Mouse (Mus musculus) forelimb bud, embryonic 11.5 days (tissue): Measurements from ENCODE around the gene Cntf.
"Not testable (repeated sequence)": the region's sequence is repeated elsewhere in the genome, so short reads cannot be mapped to it uniquely, and the experiment has no call there.

ENCODE experiments used
- DNase-seq: peaks from one replicate; pipeline ENCODE4 v3.0.0-alpha.2; 2012; ENCODE audit warnings: low read depth, low spot score

The Cntf gene

DNA sequence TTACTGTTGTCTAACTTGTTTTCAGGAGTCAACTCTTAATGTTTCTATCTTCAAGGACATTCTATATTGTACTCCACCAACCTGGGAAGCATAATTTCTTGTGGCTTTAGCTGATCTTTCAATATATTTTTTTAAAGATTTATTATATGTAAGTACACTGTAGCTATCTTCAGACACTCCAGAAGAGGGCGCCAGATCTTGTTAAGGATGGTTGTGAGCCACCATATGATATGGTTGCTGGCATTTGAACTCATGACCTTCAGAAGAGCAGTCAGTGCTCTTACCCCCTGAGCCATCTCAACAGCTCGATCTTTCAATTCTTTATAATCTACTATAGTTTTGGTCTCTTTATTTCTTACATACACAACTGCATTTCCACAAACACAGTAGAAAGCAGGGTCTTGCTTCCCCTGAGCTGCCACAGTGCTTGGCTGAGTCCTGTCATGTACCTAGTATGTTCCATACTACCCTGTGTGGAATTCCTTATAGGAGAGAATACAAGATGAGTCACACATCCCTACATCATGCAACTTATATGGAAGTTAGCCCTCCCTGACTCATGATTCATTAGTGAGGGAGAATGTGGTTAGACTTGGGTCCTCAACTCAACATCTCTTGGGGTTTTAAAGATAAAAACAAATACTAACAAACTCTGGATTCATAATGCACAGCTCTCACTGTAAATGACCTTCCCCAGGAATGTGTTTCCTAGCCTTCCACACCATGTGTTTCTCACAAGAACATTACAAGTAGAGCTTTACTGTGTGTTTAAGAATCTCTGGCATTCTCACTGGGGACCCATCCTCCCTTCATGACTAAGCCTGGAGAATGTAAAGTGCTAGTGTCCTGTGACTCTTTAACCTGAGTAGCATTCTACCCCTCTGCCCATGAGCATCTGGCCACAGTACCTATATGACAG is 3.0 kb downstream of the Cntf start:
- DNase-seq = no peak

DNA sequence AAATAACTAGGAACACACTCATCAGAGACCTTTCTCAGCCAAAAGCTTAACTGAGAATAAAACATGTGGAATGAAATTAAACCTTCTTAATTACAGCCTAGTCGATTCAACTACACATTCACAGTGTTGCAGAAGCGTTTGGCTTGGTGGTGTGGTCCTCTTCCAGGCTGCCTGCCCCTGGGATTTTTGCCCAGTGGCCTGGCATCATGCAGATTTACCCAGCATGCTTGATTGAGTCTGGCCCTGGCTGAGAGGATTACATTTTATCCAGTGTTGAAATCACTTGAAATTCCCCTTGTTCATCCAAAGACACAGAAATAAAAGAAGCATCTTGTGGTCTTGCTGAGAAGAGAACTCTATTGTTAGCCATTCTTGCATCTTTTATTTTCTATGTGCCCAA is 5.8 kb downstream of the Cntf start:
- no peak for DNase-seq

DNA sequence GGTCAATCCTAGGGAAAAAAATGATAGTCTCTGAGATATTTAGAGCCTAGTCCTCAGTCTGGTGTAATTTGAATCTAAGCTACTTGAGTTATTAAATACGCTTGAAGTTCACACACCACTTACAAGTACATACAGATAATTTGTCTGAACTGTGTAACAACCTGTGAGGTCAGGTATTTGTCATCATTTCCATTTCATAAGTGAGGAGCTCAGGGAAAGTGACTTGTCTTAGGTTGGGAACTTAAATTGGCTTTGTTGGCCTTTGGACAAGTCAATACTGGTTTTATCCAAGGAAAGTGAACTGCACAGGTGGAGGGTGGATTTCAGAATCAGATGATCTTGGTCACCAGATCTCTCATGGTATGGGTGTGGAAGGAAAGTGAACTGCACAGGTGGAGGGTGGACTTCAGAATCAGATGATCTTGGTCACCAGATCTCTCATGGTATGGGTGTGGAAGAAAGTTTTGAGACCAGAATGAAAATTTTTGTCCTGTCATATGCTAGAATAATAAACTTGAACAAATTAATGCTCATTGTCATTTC is 6.4 kb downstream of the Cntf start:
- no peak for DNase-seq

DNA sequence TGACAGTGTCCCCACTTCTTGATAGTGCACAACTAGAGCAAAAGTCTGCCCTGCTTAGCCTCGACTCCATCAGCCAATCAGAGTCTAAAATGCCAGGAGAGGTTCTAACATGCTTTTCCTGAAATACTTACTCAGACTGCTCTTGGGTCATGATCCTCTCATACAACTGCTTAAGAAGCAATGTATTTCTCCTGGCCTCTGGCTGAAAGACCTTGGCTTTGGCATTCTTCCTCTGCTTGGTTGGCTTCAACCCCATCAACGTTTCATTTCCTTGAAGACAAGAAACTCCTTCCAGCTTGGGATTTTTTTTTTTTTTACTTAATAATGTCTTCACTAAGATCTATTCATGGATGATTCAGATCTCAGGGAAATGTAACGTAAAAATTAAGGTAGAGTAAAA is 9.1 kb downstream of the Cntf start:
- no peak for DNase-seq

DNA sequence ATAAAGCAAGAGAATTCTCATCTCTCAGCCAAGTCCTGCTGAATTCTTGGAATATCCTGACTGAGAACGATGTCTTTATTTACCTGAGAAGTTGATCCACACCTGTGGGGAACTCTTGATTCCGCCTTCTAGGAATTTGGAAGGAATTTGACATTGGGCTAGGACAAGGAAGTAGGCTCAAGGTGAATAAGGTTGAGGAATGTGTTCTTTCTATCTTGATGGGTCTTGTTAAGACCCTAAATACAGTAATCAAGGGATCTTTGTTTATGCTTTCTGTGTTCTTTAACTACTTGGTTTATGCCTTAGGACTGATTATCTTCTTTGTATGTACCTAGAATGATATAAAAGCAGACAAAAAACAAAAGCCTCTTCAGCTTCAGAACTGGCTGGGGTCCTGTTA is 33.5 kb downstream of the Cntf start:
- no peak for DNase-seq

DNA sequence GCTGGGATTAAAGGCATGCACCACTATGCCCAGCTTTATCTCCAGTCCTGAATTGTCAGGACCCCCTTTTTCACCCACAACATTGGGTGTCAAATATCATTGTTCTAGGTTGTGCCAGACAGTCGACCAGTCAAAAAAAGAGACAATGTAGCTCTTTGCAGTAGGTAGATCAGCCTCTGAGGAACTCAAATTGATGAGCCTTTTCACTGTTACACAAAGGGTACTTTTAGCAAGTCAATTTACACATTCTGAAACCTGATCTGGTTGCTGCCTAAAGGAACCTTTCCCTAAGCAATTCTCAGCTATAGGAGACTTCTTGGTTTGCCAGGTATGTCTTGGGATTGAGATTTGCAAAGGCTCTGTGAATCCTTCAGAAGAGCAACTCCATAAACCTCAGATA is 34.4 kb downstream of the Cntf start:
- no peak for DNase-seq

DNA sequence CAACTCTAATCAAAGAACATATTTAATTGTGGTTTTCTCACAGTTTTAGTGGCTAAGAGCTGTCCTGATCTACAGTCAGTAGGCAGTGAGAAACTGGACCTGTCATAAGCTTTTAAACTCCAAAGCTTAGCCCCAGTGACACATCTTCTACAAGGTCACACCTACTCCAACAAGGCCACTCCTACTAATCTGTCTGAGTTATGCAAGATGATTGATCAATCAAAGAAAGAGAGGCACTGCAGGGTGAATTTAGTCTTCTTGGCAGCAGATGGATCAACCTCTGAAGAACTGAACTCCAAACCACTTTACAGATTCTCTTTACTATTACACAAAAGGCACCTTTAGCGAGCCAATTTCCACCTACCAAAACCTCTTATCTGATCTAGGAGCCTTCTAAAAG is 39.6 kb downstream of the Cntf start:
- DNase-seq = no peak

DNA sequence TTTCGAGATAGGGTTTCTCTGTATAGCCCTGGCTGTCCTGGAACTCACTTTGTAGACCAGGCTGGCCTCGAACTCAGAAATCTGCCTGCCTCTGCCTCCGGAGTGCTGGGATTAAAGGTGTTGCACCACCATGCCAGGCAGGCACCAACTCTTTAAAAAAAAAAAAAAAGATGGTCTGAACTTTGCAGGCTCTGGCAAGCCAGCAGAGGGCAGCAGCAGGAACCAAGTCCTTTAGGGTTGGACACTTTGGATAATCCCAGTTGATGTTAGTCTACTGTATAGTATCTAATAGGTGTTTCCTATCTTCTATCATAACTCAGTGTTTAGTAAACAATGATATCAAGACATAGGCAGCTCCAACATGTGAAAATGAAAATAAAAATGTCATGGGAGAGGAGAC is 43.1 kb downstream of the Cntf start:
- no peak for DNase-seq

DNA sequence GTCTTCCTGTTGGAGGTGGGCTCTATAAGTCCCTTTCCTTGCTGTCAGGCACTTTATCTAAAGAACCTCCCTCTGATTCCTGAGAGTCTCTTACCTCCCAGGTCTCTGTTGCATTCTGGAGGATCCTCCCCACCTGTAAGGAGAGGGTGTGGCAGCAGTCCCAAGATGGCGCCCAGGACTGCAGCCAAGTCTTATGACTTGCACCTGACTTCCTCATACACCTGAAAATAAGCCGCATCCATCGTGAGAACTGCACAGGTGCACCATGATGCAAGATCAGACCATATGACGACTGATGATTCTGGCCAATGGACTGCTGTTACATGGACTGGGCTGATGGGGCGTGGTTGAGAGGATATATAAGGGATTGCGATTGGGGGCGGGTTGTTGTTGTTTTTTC is 43.8 kb downstream of the Cntf start:
- not testable (repeated sequence) for DNase-seq

DNA sequence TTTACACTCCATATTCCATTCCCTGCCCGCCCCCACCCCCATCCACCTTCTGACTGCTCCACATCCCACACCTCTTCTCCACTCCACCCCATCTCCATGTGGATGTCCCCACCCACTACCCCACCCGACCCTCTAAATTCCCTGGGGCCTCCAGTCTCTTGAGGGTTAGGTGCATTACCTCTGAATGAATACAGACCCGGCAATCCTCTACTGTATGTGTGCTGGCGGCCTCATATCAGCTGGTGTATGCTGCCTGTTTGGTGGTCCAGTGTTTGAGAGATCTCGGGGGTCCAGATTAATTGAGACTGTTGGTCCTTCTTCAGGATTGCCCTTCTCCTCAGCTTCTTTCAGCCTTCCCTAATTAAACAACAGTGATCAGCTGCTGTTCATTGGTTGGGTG is 44.5 kb downstream of the Cntf start:
- DNase-seq = not testable (repeated sequence)

DNA sequence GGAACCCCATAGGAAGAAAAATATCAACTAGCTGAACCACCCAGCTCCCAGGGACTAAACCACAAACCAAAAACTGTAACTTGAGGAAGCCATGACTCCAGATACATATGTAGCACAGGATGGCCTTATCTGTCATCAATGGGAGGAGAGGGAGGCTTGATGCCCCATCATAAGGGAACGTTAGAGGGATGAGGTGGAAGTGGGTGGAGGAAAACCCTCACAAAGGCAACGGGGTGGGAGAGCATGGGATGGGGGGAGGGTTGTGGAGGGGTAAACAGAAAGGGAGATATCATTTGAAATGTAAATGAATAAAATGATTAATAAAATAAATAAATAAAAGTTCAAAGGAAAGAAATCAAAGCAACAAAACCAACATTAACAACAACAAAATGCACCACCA is 45.0 kb downstream of the Cntf start:
- no peak for DNase-seq

DNA sequence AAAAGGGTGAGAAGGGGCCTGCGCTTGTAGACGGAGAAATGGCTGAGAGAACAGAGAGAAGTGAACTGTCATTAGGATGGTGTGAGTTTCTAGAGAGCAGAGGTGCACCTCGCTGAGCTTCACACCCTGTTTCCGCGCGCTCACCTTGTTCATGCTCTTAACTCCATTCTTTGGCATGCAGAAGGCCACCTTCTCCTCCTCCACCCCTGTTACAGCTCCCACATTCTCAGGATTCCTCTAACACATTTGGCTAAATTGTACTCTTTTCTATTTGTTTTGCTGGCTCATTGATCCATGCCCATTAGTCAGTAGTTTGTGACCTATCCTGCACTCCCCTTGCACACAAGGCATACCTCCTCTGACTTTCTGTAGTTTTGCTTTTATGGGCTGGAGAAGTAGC is 46.2 kb downstream of the Cntf start:
- no peak for DNase-seq
